21 mouse cellular contexts compared by ENCODE assay signal in the genomic region with DNA sequence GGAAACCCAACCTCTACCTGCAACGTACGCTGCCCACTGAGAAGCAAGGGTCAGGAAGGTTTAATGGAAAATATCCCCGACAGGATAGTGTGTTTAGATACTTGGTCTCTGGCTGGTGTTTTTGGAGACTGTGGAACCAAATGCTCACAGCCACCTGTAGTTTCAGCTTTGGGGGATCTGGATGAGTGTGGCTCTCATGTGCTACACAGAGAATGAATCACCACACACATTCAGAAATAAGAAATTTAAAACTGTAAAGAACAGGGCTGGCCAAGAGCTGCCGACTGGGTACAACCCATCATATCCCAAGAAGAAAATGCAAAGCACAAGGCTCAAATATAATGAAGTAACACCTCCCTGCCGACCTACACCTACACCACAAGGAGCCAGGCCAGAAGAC.
DNase-seq lines count a peak whose midpoint lies in the region; ATAC-seq lines count a peak whose summit lies in the region.
"Had no signal": no experiment of that assay in that cellular context is flagged by ENCODE, and none has a peak within 500 bp of the region (broad histone marks: within the 10 kb centered on the region; RNA-seq: fewer than 3 reads in every experiment).

No protein-coding gene starts in this region.

- WGBS in heart, embryonic 16.5 days = 79% methylated on average over 5 of the region's 5 CpGs
- 88% methylated on average over 5 of the region's 5 CpGs for WGBS in lung, embryonic 15.5 days
- 85% methylated on average over 5 of the region's 5 CpGs for WGBS in stomach, embryonic 15.5 days

- no peak for ATAC-seq in heart, embryonic 16.5 days (replicated peaks; ENCODE audit: extremely low read depth, insufficient read depth, low FRiP score)
- ATAC-seq in lung, embryonic 15.5 days (ENCODE audit: borderline replicate concordance, extremely low read depth, low FRiP score, low TSS enrichment) = no peak
- ATAC-seq in stomach, embryonic 15.5 days (ENCODE audit: insufficient read depth, low FRiP score, low read depth) = no peak
- ATAC-seq: forebrain, embryonic 16.5 days; hindbrain, embryonic 16.5 days; inflammation-experienced regulatory T-cells, adult 6 months had no signal

- H3K27ac ChIP-seq in heart, embryonic 16.5 days (ENCODE audit: low read length) = peak overlapping the region; percentile 53
- H3K27ac ChIP-seq in lung, embryonic 15.5 days = 0 out of 2 replicates have a peak overlapping the region, but pooled peaks have one; percentile 74
- H3K27ac ChIP-seq in stomach, embryonic 15.5 days = peak overlapping the region; percentile 36; the same call in 1 of the 2 replicates
- H3K27ac ChIP-seq: embryonic facial prominence, embryonic 13.5 days; forebrain, embryonic 12.5 days; hindbrain, embryonic 12.5 days had no signal

- no peaks in the 10 kb centered on the region; the same call in 1 of the 2 replicates for H3K9me3 ChIP-seq in heart, embryonic 16.5 days (replicated peaks; ENCODE audit: control insufficient read depth, low read length)
- H3K9me3 ChIP-seq in lung, embryonic 15.5 days = no peaks in the 10 kb centered on the region
- no peaks in the 10 kb centered on the region for H3K9me3 ChIP-seq in stomach, embryonic 15.5 days
- H3K9me3 ChIP-seq: embryonic facial prominence, embryonic 13.5 days; forebrain, embryonic 12.5 days; hindbrain, embryonic 12.5 days had no signal

- H3K36me3 ChIP-seq in heart, embryonic 16.5 days (ENCODE audit: control insufficient read depth, insufficient read depth) = peaks cover 3% of the 10 kb centered on the region; the same call in 1 of the 2 replicates
- no peaks in the 10 kb centered on the region for H3K36me3 ChIP-seq in lung, embryonic 15.5 days
- no peaks in the 10 kb centered on the region for H3K36me3 ChIP-seq in stomach, embryonic 15.5 days

- no peak overlapping the region for H3K4me3 ChIP-seq in heart, embryonic 16.5 days (ENCODE audit: low read length)
- no peak overlapping the region for H3K4me3 ChIP-seq in lung, embryonic 15.5 days
- H3K4me3 ChIP-seq in stomach, embryonic 15.5 days (replicated peaks) = no peak overlapping the region
- H3K4me3 ChIP-seq: embryonic facial prominence, embryonic 13.5 days; forebrain, embryonic 12.5 days; hindbrain, embryonic 12.5 days had no signal

- no peak for DNase-seq in heart, adult 18-20 months
- DNase-seq in lung, postnatal 25 days (ENCODE audit: low spot score) = no peak
- DNase-seq in brain, adult 2 months (ENCODE audit: low read depth, low spot score) = peak; percentile 58
- DNase-seq in spleen, postnatal 4 days (ENCODE audit: low spot score in 2 of 2) = no peak
- DNase-seq: adrenal gland, adult 2 months; adrenal gland, postnatal 25 days; cerebellum, adult 11-12 months; cerebellum, adult 9-10 months; cerebellum, postnatal 36 days; gastrocnemius, adult 2 months; gastrocnemius, postnatal 25 days; heart, postnatal 4 days had no signal

- H3K4me1 ChIP-seq in heart, embryonic 16.5 days (ENCODE audit: control insufficient read depth, insufficient read depth, low read length) = peaks cover 8% of the 10 kb centered on the region; the same call in 1 of the 2 replicates
- 0 out of 2 replicates have a peak, but pooled peaks cover 4% of the 10 kb centered on the region for H3K4me1 ChIP-seq in lung, embryonic 15.5 days
- H3K4me1 ChIP-seq in stomach, embryonic 15.5 days = peaks cover 7% of the 10 kb centered on the region; the same call in 1 of the 2 replicates
- H3K4me1 ChIP-seq: embryonic facial prominence, embryonic 13.5 days had no signal

- H3K27me3 ChIP-seq in heart, embryonic 16.5 days (ENCODE audit: control insufficient read depth, insufficient read depth, low read length) = no peaks in the 10 kb centered on the region
- no peaks in the 10 kb centered on the region for H3K27me3 ChIP-seq in lung, embryonic 15.5 days
- H3K27me3 ChIP-seq in stomach, embryonic 15.5 days (replicated peaks) = no peaks in the 10 kb centered on the region
- H3K27me3 ChIP-seq: embryonic facial prominence, embryonic 13.5 days; forebrain, embryonic 12.5 days; hindbrain, embryonic 12.5 days had no signal

- no peak overlapping the region for H3K4me2 ChIP-seq in heart, embryonic 16.5 days (ENCODE audit: low read depth, low read length)
- H3K4me2 ChIP-seq in lung, embryonic 15.5 days = no peak overlapping the region
- H3K4me2 ChIP-seq in stomach, embryonic 15.5 days = no peak overlapping the region
- H3K4me2 ChIP-seq: embryonic facial prominence, embryonic 13.5 days; forebrain, embryonic 12.5 days; hindbrain, embryonic 12.5 days had no signal

- H3K9ac ChIP-seq in heart, embryonic 16.5 days (ENCODE audit: low read length) = no peak overlapping the region
- no peak overlapping the region for H3K9ac ChIP-seq in lung, embryonic 15.5 days
- H3K9ac ChIP-seq in stomach, embryonic 15.5 days = no peak overlapping the region
- H3K9ac ChIP-seq: embryonic facial prominence, embryonic 13.5 days; forebrain, embryonic 12.5 days; hindbrain, embryonic 12.5 days had no signal
